Mouse (Mus musculus) stomach, postnatal 0 days (tissue): ENCODE data around the gene Plcb1.

Source experiments
- CTCF ChIP-seq: IDR thresholded peaks from 2 replicates; pipeline ENCODE4 v1.5.1; 2016; ENCODE audit warnings: antibody characterized with exemption, low read depth, mild to moderate bottlenecking, moderate library complexity
- EP300 ChIP-seq: optimal IDR thresholded peaks from 2 replicates; pipeline ENCODE3; 2016; ENCODE audit warnings: antibody characterized with exemption

DNA sequence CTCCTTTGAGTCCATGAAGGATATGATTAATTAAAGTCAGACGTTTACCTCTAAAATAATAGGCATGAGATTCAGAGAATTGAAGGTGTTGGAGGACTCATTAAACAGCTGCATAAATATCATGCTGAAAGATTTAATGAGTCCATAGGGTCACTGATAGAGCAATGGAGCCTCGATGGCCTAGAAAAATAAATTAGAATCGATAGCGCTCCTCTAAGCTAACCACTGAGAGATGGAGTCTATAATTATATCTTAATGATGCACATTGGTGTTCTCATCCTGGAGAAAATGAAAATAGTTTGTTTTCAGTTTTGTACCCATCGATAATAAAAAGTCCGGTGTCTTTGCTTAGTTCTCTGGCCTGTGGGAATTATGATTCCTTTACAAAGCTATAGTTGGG lies 617.5 kb downstream of the Plcb1 start:
- TF ChIP-seq CTCF, result no peak
- no peak for TF ChIP-seq EP300
